Mouse (Mus musculus): ENCODE results near the gene Traf4. TPM values are rescaled to one million over a fixed set of nuclear protein-coding genes. Genes with fewer than 3 reads are reported as not detected.

The Traf4 gene
- polyA plus RNA-seq, 2 experiments from 2014 or later, result 3.3 to 6.7 TPM

DNA sequence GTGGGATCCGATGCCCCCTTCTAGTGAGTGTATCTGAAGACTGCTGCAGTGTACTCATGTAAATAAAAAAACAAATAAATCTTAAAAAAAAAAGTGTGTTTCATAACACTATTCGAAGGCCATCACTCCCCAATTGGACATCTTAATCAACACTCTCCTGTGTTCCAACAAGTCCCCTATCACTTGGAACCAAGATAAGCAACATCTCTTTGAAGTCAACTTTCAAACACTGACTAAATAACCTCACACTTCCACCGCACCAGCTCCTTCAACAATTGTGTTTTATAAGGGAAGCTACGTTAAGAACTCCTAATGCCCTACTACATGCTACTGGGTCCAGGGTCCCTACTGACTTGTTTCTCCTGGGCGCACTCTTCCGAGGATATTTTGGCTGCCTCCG is 17.1 kb upstream of the Traf4 start:
- no peak for ATAC-seq

DNA sequence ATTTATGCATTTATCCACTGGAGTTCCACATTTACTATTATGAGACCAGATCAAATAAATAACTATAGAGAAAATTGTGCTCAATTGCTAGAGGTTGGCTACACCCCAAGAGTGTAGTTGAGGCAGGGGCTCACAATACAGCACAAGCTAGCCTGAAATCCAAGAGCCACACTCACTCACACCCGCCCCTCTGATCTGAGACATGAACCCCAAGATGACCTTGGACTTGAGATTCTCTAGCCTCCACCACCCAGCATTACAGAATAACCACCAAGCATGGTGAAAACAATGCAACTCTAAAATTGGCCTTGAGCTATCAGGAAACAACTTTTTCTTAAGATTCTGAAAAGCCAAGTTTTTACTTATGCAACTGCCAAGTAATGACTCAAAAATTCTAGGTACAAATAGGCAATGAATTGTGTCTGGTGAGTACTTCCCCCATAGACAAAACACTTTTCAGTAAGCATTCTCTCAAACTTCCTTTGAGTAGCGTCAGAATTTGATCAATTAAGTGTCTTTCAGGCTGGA is 16.5 kb upstream of the Traf4 start:
- ATAC-seq, result no peak

DNA sequence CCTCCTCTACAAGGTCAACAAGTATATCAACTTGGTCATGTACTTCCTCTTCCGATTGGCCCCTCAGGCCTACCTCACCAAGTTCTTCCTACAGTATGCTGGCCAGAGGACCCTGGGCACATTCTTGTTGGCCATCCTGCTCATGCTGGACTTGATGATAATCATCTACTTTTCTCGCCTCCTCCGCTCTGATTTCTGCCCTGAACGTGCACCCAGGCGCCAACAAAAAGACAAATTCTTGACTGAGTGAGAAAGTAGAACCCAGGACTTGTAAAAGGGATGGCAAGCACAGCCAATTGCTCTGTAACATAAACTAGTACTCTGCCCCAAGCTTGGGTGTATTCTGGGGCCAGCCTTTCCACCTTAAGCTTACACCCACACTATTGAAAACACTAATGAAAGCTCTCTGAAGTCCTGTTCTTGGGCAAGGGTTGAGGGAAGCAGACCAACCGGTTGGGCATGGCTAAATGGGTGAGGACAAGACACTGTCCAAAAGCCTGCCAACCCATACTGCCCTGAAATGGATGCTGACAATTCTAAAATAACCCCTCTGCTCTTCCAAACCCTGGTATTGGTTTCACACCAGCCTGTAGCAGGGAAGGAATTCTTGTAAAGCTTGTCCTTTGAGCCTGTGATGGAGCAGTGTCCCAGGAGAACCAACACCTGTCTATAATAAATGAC is 14.8 kb upstream of the Traf4 start:
- no peak for ATAC-seq

DNA sequence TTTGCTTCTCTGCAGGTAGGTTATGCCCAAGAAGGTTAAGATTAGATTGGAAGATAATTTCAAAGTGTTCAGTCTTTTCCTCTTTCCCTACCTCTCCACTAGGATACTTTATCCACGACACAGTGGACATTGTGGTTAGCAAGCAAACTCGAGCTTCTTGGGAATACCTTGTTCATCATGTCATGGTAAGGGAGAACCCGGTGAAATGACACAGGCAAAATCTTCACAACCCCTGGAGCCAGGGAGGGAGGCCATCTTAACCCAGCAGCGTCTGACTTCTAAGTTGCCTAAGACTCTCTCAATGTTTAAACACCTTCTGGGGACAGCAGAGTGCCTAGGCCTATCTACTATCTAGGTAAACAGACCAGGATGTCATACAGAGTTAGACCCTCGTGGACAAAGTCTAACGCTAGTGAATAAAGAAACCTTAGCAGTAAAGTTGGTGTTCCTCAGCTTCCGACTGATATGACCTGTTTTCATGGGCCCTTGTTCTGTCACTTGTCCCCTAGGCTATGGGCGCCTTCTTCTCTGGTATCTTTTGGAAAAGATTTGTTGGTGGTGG is 14.1 kb upstream of the Traf4 start:
- no peak for ATAC-seq

DNA sequence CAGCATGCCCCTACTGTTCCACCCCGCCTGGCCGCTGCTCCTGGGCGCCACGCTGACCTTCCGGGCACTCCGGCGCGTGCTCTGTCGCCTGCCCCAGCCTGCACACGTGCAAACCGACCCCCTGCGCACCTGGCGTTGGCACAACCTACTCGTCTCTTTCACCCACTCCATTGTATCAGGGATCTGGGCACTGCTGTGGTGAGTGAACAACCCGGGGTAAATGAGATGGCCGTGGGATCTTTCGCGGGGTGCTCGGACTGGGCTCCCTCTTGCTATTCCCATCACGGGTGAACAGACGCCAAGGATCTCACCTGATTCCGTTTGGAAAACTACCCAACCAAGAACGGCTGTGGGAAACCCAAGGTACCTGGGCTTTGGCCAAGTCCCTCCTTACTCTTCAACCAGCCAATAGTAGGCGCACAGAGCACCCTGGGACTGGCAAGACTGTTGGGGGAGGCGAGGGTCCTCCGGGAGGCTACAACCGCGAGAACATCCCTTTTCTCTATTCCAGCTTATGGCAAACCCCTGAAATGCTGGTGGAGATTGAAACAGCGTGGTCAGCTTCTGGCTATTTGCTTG is 13.6 kb upstream of the Traf4 start:
- no peak for ATAC-seq

DNA sequence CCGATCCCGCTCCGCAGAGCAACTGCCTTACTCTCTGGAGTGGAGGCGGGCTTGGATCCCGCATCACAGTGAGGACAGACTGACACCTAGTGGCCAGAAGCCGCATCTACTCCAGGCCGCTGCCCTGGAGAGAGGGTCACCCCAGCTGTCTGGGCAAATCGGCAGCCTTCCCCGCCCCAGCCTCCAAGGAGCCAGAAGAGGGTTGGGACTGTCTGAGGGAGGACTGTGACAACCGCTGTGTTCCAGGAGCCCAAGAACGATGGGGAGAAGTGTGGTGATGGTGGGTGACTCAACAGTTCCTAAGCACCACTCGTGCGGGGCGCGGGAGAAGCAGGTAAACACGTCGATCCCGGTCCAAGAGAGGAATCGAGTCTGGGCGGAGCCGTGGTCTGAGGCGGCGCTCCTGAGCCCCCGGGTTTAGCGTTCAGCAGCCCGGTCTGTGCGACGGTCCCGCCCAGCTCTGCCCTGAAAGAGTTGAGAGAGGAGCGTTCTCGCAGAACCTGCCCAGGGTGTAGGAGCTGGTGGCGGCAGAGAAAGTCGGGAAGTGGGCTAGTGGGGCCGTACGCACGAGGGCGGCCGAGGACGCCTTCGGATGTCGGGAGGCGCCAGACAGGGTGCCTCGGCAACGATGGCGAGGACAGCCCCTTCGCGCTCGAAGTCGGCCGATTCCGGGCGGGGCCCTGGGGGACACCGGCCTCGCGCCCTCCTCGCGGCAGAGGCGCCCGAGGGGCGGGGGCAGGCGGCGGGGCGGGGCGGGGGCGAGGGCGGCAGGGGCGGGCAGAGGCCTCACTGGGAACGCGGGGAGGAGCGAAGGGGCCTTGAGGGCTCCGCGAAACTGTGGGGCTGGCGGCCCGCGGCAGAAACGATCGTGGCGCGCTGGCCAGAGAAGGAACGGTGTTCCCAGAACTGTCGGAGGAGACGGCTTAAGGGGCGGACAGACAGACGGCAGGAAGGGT is 12.8 kb upstream of the Traf4 start:
- peak; percentile 59 for ATAC-seq

DNA sequence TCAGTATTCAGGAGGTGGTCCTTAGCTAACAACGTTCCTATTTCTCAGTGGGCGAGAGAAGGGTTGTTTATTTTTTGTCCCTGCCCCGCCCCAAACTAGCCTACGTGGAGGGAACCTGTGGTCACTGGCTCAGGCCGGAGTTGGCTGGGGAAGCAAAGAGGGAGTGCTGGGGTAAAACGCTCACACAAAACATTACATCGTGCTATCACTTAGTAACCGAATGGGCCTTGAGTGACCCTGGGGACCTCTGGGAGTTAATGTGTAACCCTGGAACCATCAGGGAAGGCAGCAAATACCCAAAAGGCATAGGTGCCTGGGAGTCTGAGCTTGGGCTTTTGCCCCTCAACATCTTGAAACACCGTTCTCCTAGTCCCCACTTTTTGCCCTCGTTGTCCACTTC is 12.0 kb upstream of the Traf4 start:
- no peak for ATAC-seq

DNA sequence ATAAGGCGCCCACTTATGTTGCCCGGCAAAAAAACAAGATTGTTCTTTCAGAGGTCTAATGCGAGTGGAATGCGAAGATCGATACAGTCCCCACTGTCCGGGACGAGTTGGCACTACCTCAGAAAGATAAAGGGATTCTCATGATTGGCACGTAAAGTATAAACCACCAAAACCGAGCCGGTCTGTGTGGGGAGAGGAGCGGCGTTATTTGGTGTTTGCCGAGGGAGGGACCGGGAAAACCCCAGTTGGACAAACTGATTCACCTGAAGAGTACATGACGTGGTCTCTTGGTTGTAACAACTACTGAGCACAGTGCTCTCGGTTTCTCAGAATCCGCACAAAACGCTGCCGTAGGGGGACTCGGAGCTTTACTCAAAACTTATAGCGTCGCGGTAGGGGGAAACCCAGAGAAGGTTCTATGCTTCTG is 11.5 kb upstream of the Traf4 start:
- ATAC-seq, result peak; percentile 32

DNA sequence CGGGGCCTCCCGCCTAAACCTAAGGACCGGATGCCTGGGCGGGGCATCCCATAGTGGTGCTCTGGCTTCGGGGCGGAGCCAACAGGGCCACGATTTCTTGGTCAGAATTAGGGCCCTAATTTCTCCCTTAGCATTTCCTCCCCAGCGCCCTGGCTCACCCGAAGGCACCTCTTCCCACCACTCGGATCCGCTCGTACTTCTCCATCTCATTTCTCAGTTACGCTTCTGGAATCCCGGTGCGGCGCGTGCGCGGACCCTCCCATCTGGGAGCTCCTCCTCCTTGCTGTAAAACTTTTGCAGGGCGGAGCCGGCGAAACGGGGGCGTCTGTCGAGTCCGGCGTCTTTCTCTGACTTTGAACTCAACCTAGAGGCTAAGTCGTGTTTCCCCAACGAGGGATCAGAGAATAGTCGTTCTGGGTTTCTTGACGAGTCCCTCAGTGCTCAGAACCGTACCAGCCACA is 11.0 kb upstream of the Traf4 start, which contains the start of the genes Nek8 and Tlcd1:
Gene Nek8 (minus strand): TSS at position 274 of the 461 bp plus-strand sequence.
Gene Tlcd1 (plus strand): TSS at position 310 of the 461 bp plus-strand sequence.
- peak; percentile 71 for ATAC-seq

DNA sequence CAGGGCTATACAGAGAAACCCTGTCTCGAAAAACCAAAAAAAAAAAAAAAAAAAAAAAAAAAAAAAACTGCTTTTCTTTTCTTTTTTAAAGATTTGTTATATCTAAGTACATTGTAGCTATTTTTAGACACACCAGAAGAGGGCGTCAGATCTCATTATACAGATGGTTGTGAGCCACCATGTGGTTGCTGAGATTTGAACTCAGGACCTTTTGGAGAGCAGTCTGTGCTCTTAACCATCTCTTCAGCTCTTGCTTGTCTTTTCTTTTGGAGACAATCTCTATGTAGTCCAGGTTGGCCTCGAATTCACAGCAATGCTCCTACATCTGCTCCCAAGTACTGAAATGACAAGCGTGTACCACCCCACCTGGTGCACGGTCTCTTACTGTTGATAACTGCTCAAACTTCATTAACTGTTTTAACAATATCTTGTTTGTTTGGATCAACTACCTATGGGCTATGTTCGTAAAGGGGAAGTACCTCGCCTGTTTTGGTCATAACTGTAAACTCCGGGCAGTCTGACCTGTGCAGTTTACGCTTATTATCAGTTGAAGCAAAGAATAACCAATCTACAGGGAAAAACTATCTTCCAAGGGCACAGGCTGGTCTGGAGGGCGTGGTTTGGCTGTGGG is 10.5 kb upstream of the Traf4 start:
- no peak for ATAC-seq

DNA sequence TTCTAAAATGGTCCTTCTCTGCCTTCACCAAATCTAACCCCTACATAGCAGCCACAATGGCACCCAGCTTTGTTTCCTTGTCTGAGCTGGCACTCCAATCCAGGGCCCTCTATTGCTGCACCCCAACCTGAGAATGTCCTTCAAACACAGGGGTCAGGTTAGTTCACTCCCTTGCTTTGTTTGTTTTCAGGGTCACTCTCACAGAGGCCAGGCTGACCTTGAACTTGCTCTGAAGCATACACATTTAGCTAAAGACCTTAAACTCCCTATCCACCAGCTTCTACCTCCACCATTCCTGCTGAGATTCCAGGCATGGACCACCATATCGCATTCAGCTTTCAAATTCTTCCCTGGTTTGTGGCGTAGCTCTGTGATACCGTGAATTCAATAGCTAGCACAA is 9.1 kb upstream of the Traf4 start:
- no peak for ATAC-seq

DNA sequence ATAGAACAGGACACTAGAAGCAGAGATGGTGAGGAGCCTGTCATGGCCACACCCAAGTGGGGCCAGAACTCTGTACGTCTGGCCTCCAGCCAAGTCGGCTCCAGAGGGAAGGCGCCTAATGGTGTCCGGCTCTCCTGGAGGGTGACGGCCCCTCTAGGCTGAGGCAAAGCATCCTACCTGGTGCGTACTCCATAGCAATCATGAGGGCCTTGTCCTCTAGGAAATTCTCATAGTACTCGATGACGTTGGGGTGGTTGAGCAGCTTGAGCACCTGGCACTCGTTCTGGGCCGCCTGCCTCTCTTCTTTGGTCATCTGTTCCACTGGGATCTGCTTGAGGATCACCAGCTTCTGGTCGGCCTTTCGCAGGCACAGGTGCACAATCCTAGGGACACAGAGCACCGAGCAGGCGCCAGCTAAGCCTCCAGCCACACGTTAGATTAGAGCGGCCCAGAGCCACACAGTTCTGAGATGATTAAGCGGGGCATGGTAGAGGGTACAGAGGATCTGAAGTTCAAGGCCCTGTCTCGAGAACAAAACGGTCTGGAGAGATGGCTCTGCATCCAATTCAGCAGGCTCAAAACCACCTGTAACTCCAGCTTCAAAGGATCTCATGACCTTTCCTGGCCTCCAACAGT is 7.5 kb upstream of the Traf4 start:
- ATAC-seq, result no peak

DNA sequence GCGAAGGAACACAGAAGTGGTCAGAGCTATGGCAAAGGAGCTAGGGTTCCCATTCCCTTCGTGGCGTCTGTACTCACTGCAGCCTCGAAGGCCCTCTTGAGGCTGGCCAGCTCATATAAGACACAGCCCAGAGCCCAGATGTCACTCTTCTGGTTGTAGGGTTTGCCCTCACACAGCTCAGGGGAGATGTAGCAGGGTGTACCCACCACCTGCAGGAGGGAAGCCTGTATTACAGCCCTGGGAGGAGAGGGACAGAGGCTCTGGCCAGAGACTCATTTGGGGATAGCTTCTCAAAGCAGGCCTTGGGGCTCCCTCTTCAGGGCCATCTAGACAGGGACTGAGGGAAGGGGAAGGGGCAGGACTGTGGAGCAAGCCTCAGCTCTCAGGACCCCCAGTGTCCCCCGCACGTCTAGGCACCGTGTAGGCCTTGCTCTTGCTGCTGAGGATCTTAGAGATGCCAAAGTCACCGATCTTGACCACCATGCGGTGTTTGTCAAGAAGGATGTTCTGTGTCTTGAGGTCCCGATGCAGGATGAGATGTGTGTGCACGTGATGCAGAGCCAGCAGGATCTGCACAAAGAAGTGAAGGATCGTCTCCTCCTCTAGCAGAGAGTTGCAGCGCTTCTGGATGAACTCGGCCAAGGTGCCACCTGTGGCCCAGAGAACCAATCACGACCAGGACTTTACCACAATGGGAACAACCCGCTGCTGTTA is 6.8 kb upstream of the Traf4 start:
- no peak for ATAC-seq

DNA sequence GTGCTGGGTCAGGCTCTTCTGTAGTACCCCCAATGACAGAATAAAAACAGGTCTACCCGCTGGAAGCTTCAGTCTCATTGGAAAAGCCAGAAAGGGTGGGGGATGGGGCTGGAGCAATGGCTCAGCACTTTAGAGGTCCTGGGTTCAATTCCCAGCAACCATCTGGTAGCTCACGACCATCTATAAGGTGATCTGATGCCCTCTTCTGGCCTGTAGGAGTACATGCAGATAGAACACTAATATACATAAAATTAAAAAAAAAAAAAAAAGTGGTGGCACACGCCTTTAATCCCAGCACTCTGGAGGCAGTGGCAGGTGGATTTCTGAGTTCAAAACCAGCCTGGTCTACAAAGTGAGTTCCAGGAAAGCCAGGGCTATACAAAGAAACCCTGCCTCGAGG is 5.9 kb upstream of the Traf4 start:
- ATAC-seq, result no peak

DNA sequence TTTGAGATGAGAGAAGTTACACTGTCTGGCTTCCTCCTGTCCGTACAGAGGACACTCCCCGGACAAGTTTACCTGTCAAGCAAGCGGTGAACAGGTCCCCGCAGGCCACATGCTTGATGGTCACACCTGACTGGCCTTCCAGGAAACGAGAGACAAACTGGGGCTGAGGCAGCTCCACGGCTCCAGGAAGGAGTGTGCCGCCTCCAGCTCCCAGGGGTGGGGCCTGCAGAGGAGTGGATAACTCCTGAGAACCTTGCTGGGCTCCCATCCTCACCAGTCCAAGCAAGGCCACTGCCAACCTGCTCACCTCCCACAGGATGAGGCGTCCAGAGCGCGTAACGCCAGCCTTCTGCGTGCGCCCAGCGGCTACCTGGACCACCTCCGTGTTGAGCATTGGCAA is 4.9 kb upstream of the Traf4 start:
- ATAC-seq, result no peak

DNA sequence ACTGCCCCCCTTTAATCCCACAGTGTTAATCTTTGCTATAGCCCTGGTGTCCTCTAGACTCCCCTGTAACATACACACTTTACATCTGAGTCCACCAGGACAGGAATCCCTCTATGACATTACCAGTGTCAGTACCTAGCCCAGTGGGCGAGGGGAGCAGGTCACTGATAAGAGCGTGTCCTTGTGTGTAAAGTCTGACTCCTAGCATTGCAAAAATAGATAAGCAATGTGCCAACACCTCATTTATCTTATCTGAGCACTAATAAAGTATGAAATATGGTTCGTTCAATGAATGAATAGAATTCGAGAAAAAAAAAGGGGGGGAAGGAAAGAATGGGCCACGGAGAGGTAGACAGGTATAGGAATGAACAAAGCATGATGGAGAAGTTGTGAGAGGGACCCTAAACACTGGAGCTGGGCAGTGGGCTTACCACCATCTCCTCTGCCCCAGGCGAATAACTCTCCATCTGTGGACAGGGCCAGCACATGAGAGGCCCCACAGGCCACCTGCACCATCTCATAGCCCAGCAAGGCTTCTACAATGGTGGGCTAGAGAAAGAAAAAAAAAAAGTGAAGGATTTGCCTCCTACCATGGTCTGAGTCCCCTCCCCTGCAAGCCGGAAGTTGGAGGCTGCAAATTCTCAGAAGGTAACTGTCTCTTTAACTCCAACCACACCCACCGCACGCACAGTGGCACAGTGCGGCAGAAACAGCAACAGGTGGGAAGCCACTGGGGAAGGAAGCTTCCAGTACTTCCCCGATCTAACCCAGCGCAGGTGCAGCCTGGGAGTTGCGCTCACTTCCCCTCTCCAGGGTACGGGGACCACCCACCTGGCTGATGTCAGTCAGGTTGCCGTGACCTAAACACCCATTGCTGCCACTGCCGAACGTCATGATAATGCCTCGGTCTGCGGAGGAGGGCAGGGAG is 3.4 kb upstream of the Traf4 start:
- peak; percentile 80 for ATAC-seq

DNA sequence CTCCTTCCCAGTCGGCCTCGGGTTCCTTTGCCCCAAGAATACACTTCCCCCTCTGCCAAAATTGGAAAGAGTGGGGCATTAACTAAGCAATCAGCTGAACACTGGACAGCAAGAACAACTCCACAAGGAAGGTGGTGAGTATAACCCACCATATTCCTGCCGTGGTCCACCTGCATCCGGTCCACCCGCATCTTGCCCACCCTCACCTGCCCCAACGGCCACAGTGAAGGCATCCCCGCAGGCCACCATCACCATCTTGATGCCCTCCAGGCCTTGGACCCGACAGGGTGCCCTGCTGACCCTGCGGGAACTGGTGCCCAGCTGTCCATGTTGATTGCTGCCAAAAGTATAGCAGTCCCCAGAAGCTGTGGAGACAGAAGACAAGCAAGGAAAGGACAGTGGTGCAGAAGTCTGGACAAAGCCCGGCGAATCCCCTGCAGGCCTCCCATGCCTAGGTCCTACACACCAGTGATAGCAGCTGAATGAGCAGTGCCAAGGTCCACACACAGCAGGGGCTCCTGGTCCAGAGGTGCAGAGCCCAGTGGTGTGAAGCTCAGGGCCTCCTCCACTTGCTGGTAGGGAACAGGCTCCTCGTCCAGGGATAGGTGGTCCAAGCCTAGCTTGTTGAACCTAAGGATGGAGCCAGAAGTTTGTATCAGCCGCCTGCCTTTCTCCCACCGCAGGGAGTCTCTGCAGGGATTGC is 2.0 kb upstream of the Traf4 start:
- no peak for ATAC-seq

DNA sequence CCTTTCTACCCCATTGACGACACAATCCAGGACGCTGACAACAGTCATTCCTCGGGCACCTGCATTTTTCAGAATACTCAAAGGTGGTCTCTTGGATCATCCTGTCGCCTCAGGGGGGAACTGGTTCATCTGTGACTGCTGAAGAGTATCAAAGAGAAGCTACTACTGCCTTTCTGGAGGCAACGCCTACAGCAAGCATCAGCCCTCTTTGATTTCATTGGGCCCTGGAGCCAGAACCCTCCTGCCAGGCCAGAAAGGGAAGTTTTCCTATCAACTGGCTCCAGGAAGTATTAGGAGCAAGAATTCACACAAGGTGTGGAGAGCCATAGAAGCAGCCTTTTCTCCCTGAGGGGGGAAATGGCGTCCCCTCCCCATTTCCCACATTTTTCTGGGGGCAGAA is 1.3 kb upstream of the Traf4 start:
- ATAC-seq, result no peak

DNA sequence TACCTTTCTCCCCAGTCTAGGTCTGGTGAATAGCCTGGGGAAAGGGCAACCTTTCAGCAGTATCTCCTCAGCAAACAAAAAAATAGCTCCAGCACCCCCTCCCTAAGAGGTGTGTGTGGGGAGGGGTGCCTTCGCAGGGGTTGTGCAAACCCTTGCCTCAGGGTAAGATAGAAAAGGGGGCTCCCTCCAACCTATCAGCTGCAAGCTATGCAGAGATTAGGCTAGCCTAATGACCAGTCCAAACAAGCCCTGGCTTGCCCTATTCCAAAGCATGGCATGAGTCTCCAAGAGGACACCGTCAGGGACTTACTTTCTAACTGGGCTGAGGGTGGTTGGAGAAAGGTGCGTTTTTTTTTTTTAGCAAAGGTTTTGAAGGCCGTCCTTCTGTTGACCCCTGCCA is 772 bp upstream of the Traf4 start:
- ATAC-seq, result no peak

Data from CD4-positive, CD25-positive, alpha-beta regulatory T cell, adult 4 months (primary cell).